Mouse (Mus musculus) neural tube, embryonic 11.5 days (tissue): Measurements from ENCODE around the gene Zfp276. TPM values are rescaled to one million over a fixed set of nuclear protein-coding genes. Genes with fewer than 3 reads are reported as not detected.

Source experiments
- ATAC-seq: fragments of 200-750 bp; cut with Nextera tagmentation; 2 replicates; pipeline ENCODE4 v1.8.0; 2017; ENCODE audit warnings: moderate number of reproducible peaks, mild to moderate bottlenecking, moderate TSS enrichment, moderate library complexity; ENCODE audit not compliant: insufficient read depth, low FRiP score, low TSS enrichment
- DNase-seq: peaks from one replicate; pipeline ENCODE4 v3.0.0-alpha.2; 2015; ENCODE audit warnings: low spot score
- H3K27ac ChIP-seq: fragments of 300-500 bp; sonication (generic); 2 replicates; pipeline ENCODE4 v1.5.1; 2014; ENCODE audit warnings: low read depth, mild to moderate bottlenecking, low read length
- H3K27me3 ChIP-seq: fragments of 300-500 bp; sonication (generic); 2 replicates; pipeline ENCODE4 v1.6.1; 2014; ENCODE audit warnings: mild to moderate bottlenecking, low read length, mixed read lengths; ENCODE audit not compliant: control insufficient read depth, insufficient read depth
- H3K36me3 ChIP-seq: fragments of 300-500 bp; sonication (generic); 2 replicates; pipeline ENCODE4 v1.6.1; 2014; ENCODE audit warnings: mild to moderate bottlenecking, low read length, moderate library complexity, mixed read lengths; ENCODE audit not compliant: control insufficient read depth, insufficient read depth
- H3K4me1 ChIP-seq: fragments of 300-500 bp; sonication (generic); 2 replicates; pipeline ENCODE4 v1.6.1; 2014; ENCODE audit warnings: low read length, mixed read lengths; ENCODE audit not compliant: control insufficient read depth, insufficient read depth
- H3K4me2 ChIP-seq: fragments of 300-500 bp; sonication (generic); 2 replicates; pipeline ENCODE4 v1.6.1; 2014; ENCODE audit warnings: low read depth, mild to moderate bottlenecking, moderate library complexity
- H3K4me3 ChIP-seq: fragments of 300-500 bp; sonication (generic); 2 replicates; pipeline ENCODE4 v1.5.1; 2014; ENCODE audit warnings: low read depth, low read length
- H3K9ac ChIP-seq: fragments of 300-500 bp; sonication (generic); 2 replicates; pipeline ENCODE4 v1.6.1; 2014; ENCODE audit warnings: mild to moderate bottlenecking, low read length
- H3K9me3 ChIP-seq: fragments of 300-500 bp; sonication (generic); 2 replicates; pipeline ENCODE4 v1.6.1; 2016; ENCODE audit warnings: low read length; ENCODE audit not compliant: control insufficient read depth
- WGBS: fragments of 180-500 bp; shearing (Covaris S2); extraction: QIAGEN DNeasy Blood & Tissue Kit; methylation state at CpG from one replicate; pipeline ENCODE4 v1.1.7; 2014; 5-methylcytosine and 5-hydroxymethylcytosine counted together
- polyA plus RNA-seq: library from polyadenylated mRNA; unstranded; fragments of >200 nt; fragmentation: Nextera tagmentation; extraction: Ambion mirVana; gene quantifications from 2 replicates; pipeline ENCODE4 v1.2.1, GENCODE M21; 2014

The Zfp276 gene
- polyA plus RNA-seq, 1 experiment from 2014 or later: 26.0 TPM

DNA sequence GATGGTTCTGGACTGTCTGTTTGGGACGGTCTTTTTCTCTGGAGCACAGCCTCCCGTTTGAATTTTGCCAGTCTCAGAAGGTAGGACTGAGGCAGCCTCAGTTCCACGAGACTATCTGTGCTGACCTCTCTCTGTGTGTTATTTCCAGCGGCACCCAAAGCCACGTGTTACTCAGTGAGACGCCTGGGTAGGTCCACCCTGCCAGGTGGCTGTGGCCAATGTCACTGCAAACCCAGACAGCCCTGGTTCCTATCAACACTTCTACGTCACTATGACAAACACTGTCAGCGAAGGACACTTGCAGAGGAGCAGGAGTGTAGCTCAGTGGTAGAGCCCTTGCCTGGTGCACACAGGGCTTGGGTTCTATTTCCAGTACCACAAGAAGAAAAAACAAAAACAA lies 37.7 kb downstream of the Zfp276 start:
- no peaks in the 10 kb centered on the region for H3K4me1 ChIP-seq
- H3K27me3 ChIP-seq: no peaks in the 10 kb centered on the region
- H3K9ac ChIP-seq: no peak overlapping the region
- H3K4me2 ChIP-seq: no peak overlapping the region
- DNase-seq (no peak), ATAC-seq (no peak)
- 93% methylated on average over 8 of the region's 8 CpGs for WGBS
- H3K27ac ChIP-seq: no peak overlapping the region
- H3K4me3 ChIP-seq: no peak overlapping the region
- H3K9me3 ChIP-seq: no peaks in the 10 kb centered on the region
- peaks cover 10% of the 10 kb centered on the region for H3K36me3 ChIP-seq

DNA sequence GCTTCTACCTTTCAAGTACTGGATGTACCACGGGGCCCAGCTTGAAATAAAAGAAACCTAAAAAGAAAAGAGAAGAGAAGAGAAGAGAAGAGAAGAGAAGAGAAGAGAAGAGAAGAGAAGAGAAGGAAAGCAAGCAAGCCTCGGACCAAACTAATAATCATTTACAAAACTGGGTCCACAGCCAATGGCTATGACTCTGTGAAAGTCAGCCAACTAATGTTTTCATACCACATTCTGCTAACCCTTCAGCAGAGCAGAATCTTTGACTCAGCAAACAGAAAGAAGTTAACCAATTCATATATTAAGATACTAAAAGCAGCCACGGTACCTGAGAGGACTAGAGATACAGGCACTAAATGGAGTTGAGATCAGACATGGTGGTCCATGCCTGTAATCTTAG lies 38.3 kb downstream of the Zfp276 start:
- Histone ChIP-seq H3K9ac (no peak overlapping the region), H3K36me3 (peaks cover 10% of the 10 kb centered on the region), H3K27ac (no peak overlapping the region), H3K4me1 (no peaks in the 10 kb centered on the region), H3K9me3 (no peaks in the 10 kb centered on the region), H3K27me3 (no peaks in the 10 kb centered on the region), H3K4me2 (no peak overlapping the region), H3K4me3 (no peak overlapping the region)
- ATAC-seq: no peak
- DNase-seq: no peak
- WGBS: 87% methylated on average over 3 of the region's 3 CpGs

DNA sequence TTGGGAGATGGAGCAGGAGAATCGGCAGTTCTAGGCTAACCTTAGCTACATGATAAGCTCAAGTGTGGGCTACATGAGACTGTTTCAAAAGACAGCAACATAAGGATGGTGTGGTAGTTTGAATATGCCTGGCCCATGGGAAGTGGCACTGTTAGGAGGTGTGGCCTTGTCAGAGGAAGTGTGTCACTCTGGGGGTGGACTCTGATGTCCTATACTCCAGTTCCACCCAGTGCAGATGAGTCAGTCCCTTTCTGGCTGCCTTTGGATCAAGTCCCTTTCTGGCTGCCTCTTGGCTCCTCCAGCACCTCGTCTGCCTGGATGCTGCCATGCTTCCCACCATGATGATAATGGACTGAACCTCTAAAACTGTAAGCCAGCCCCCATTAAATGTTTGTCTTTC lies 38.8 kb downstream of the Zfp276 start:
- Histone ChIP-seq H3K4me1 (no peaks in the 10 kb centered on the region), H3K27ac (no peak overlapping the region), H3K9ac (no peak overlapping the region), H3K9me3 (no peaks in the 10 kb centered on the region), H3K4me3 (no peak overlapping the region), H3K4me2 (no peak overlapping the region), H3K36me3 (peaks cover 10% of the 10 kb centered on the region), H3K27me3 (no peaks in the 10 kb centered on the region)
- 87% methylated on average over 2 of the region's 2 CpGs for WGBS
- no peak for DNase-seq
- no peak for ATAC-seq

DNA sequence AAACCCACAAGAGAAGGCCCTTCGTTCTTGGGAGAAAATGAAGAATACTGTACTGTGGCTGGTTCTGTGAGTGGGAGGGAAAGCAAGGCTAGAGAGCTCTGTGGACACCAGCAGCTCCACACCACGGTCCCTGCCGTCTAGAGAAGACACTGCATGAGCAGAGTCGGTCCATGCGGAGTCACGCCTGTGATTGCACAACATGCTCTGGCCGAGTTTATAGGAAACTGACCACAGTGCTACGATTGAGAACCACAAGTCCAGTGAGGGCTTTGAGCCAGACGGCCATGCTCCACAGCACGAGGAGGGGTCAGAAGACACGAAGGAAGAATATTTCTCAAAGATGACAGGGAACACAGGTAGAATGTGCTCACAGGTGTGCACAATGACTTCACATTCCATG lies 44.3 kb downstream of the Zfp276 start:
- no peaks in the 10 kb centered on the region for H3K4me1 ChIP-seq
- no peaks in the 10 kb centered on the region for H3K27me3 ChIP-seq
- H3K9ac ChIP-seq: no peak overlapping the region
- no peak overlapping the region for H3K27ac ChIP-seq
- ATAC-seq (no peak), DNase-seq (no peak)
- H3K9me3 ChIP-seq: no peaks in the 10 kb centered on the region
- WGBS: 88% methylated on average over 11 of the region's 11 CpGs
- H3K4me3 ChIP-seq: no peak overlapping the region
- H3K36me3 ChIP-seq: peaks cover 7% of the 10 kb centered on the region
- no peak overlapping the region for H3K4me2 ChIP-seq

DNA sequence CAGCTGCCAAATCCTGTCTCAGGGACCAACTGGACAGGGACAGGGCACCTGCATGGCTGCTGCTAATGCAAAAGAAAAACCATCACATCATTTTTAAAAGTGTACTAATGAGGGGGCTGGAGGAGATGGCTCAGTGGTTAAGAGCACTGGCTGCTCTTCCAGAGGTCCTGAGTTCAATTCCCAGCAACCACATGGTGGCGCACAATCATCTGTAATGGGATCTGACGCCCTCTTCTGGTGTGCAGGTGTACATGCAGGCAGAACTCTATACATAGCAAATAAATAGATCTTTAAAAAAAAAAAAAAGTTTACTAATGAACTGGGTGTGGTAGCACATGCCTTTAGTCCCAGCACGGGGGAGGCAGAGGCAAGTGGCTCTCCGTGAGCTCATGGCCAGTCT lies 54.7 kb downstream of the Zfp276 start:
- H3K9me3 ChIP-seq: no peaks in the 10 kb centered on the region
- no peak overlapping the region for H3K27ac ChIP-seq
- peaks cover 6% of the 10 kb centered on the region for H3K36me3 ChIP-seq
- no peak overlapping the region for H3K4me3 ChIP-seq
- no peaks in the 10 kb centered on the region for H3K4me1 ChIP-seq
- 74% methylated on average over 4 of the region's 4 CpGs for WGBS
- ATAC-seq (no peak), DNase-seq (no peak)
- H3K9ac ChIP-seq: no peak overlapping the region
- H3K4me2 ChIP-seq: no peak overlapping the region
- no peaks in the 10 kb centered on the region for H3K27me3 ChIP-seq

DNA sequence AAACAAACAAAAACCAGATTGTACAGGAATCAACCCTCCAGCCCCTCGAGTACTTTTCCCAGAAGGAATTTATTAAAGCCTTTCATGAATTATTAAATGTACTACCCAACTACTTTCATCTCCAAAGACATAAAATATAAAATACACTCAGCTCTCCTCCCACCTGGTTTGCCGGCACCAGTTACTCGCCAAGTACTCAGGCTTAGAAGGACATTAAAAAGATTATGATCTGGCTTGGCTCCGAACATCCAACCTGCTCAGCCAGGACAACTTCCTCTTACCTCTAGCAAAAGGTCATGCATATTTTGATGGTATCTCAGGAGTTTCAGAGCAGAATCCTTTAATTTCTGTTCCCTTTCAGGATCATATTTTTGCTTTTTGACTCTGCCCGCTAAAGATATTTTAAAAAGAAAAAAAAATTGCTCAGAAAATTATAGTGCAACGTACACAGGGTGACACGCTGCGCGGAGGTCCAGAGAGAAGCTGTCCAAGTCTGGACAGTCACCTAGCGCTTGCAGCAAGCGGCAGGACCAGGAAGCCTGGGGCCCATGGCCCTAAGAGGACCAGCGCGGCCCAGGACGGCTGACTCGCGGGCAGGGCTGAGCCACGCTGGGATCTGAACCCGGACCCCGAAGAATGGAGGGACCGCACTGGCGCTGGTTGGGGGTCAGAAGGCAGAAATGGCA lies 63.9 kb downstream of the Zfp276 start:
- H3K9me3 ChIP-seq: no peaks in the 10 kb centered on the region
- DNase-seq: no peak
- WGBS: 10% methylated on average over 21 of the region's 21 CpGs
- H3K27me3 ChIP-seq: no peaks in the 10 kb centered on the region
- peak overlapping the region; percentile 67 for H3K9ac ChIP-seq
- H3K36me3 ChIP-seq: no peaks in the 10 kb centered on the region
- ATAC-seq: peak; percentile 79
- peaks cover 13% of the 10 kb centered on the region for H3K4me1 ChIP-seq
- H3K27ac ChIP-seq: no peak overlapping the region
- peak overlapping the region; percentile 80 for H3K4me2 ChIP-seq
- peak overlapping the region; percentile 52 for H3K4me3 ChIP-seq

DNA sequence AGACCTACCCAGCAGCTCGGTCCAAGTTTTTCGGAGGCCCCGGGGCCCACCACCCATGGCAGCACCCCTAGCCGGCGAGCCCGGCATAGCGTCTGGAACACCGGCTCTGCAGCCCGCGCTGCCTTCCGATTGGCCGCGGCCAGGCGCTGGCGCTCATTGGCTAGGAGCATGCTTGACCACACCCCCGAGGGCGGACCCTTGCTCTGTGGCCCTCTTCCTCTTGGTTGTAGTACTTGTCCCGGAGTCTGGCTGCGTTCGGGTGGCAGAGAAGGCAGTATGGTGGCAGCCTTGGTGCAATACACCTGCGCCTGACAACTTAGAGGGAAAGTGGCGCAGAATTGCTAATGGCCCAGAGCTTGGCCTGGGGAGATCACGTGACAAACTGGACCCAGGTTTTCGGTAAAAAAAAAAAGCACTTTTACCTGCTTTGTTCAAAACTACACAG lies 64.5 kb downstream of the Zfp276 start, which contains the start of gene Fanca:
Gene Fanca (minus strand): TSS at position 110 of the 445 bp plus-strand sequence.
- H3K4me3 ChIP-seq: peak within 1 kb of the TSS; percentile 52
- no peaks in the 10 kb centered on the region for H3K27me3 ChIP-seq
- ATAC-seq (peak; percentile 99), DNase-seq (peak; percentile 95)
- no peaks in the 10 kb centered on the region for H3K9me3 ChIP-seq
- peaks cover 13% of the 10 kb centered on the region for H3K4me1 ChIP-seq
- H3K36me3 ChIP-seq: no peaks in the 10 kb centered on the region
- under 1% methylated on average over 24 of the region's 24 CpGs for WGBS
- peak within 1 kb of the TSS; percentile 67 for H3K9ac ChIP-seq
- H3K27ac ChIP-seq: no peak within 1 kb of the TSS
- H3K4me2 ChIP-seq: peak within 1 kb of the TSS; percentile 80

Other genes starting within 250 kb of the Zfp276 start
- gene Ankrd11, start 211.9 kb upstream of the Zfp276 start, polyA plus RNA-seq: 83.2 and 88.3 TPM in 2 replicates
- gene Spg7, start 191.3 kb upstream of the Zfp276 start, polyA plus RNA-seq: 45.3 and 47.7 TPM in 2 replicates
- 1,194 and 1,271 TPM in 2 replicates for gene Rpl13, start 151.8 kb upstream of the Zfp276 start, polyA plus RNA-seq
- gene Cpne7, start 136.8 kb upstream of the Zfp276 start, polyA plus RNA-seq: 0.40 TPM in 1 of 2 replicates, not detected in the other
- gene Sult5a1, start 95.9 kb upstream of the Zfp276 start, polyA plus RNA-seq: 2.3 and 5.6 TPM in 2 replicates
- gene Dpep1, start 68.0 kb upstream of the Zfp276 start, polyA plus RNA-seq: 0.66 and 1.3 TPM in 2 replicates
- 104 and 110 TPM in 2 replicates for gene Chmp1a, start 41.4 kb upstream of the Zfp276 start, polyA plus RNA-seq
- 6.0 and 9.5 TPM in 2 replicates for gene Spata33, start 41.4 kb upstream of the Zfp276 start, polyA plus RNA-seq
- 35.5 and 35.7 TPM in 2 replicates for gene Cdk10, start 29.4 kb upstream of the Zfp276 start, polyA plus RNA-seq
- 2.7 and 3.1 TPM in 2 replicates for gene Spata2l, start 18.0 kb upstream of the Zfp276 start, polyA plus RNA-seq
- gene Vps9d1, start 153 bp downstream of the Zfp276 start, polyA plus RNA-seq: 26.4 and 29.7 TPM in 2 replicates
- 31.3 and 36.7 TPM in 2 replicates for gene Fanca, start 64.4 kb downstream of the Zfp276 start, polyA plus RNA-seq
- 16.9 and 17.3 TPM in 2 replicates for gene Spire2, start 78.5 kb downstream of the Zfp276 start, polyA plus RNA-seq
- gene Tcf25, start 119.6 kb downstream of the Zfp276 start, polyA plus RNA-seq: 211 and 217 TPM in 2 replicates
- gene Mc1r, start 152.9 kb downstream of the Zfp276 start, polyA plus RNA-seq: 0.20 TPM in 1 of 2 replicates, not detected in the other
- 872 and 1,012 TPM in 2 replicates for gene Tubb3, start 157.2 kb downstream of the Zfp276 start, polyA plus RNA-seq
- gene Def8, start 169.3 kb downstream of the Zfp276 start, polyA plus RNA-seq: 36.5 and 41.7 TPM in 2 replicates
- gene Afg3l1, start 223.7 kb downstream of the Zfp276 start, polyA plus RNA-seq: 32.4 and 41.4 TPM in 2 replicates